Mouse (Mus musculus) bone marrow, adult 2 months (tissue): ENCODE measurements around the gene Galp. TPM values are rescaled to one million over a fixed set of nuclear protein-coding genes. Genes with fewer than 3 reads are reported as not detected.
"Not testable (repeated sequence)": the region's sequence is repeated elsewhere in the genome, so short reads cannot be mapped to it uniquely, and the experiment has no call there.

Experiments used
- H3K27ac ChIP-seq: fragments of 200-500 bp; 2 replicates; pipeline ENCODE4 v1.5.1; 2012; ENCODE audit warnings: low read depth, mild to moderate bottlenecking, control low read depth, inconsistent platforms, low read length; ENCODE audit not compliant: control insufficient read depth, poor library complexity, insufficient read depth
- H3K4me1 ChIP-seq: fragments of 200-500 bp; 2 replicates; pipeline ENCODE4 v1.6.1; 2011; ENCODE audit warnings: low read length; ENCODE audit not compliant: control insufficient read depth, insufficient read depth
- H3K4me3 ChIP-seq: fragments of 200-500 bp; replicated peaks from 2 replicates; pipeline ENCODE3; 2011; ENCODE audit warnings: mild to moderate bottlenecking, low read depth, low read length, control low read depth; ENCODE audit not compliant: control insufficient read depth
- CTCF ChIP-seq: fragments of 200-500 bp; IDR thresholded peaks from 2 replicates; pipeline ENCODE4 v1.5.1; 2011; ENCODE audit warnings: low read length, control low read depth; ENCODE audit not compliant: control insufficient read depth, insufficient read depth
- POLR2A ChIP-seq: fragments of 200-500 bp; IDR thresholded peaks from 2 replicates; pipeline ENCODE4 v1.6.1; 2011; ENCODE audit warnings: low read depth, mild to moderate bottlenecking, control low read depth, low read length, borderline replicate concordance; ENCODE audit not compliant: control insufficient read depth
- WGBS: fragments of 180-500 bp; shearing (Covaris S2); methylation state at CpG from one replicate; pipeline ENCODE4 v1.1.7; 2018; 5-methylcytosine and 5-hydroxymethylcytosine counted together
- polyA plus RNA-seq: library from polyadenylated mRNA; stranded (reverse); fragments of >200 nt; gene quantifications from 2 replicates; pipeline ENCODE4 v1.2.4, GENCODE M21; 2011; ENCODE audit warnings: low replicate concordance; ENCODE audit not compliant: missing spikeins, insufficient read depth, insufficient read length

Galp gene
- polyA plus RNA-seq, 1 experiment = not detected

DNA sequence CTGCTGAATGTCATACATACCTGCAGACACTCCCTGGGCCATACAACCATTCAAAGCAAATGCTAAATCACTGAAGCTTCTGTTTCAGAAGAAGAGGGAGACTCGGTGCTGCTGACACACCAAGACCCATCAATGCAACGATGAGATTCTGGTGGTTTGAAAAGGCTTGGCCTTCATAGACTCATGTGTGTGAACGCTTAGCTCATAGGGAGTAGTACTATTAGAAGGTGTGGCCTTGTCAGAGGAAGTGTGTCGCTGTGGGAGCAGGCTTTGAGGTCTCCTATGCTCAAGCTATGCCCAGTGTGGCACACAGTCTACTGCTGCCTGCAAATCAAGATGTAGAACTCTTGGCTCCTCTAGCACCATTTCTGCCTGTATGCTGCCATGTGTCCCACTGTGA, 60.5 kb downstream of the Galp start:
- WGBS = 74% methylated on average over 4 of the region's 4 CpGs

DNA sequence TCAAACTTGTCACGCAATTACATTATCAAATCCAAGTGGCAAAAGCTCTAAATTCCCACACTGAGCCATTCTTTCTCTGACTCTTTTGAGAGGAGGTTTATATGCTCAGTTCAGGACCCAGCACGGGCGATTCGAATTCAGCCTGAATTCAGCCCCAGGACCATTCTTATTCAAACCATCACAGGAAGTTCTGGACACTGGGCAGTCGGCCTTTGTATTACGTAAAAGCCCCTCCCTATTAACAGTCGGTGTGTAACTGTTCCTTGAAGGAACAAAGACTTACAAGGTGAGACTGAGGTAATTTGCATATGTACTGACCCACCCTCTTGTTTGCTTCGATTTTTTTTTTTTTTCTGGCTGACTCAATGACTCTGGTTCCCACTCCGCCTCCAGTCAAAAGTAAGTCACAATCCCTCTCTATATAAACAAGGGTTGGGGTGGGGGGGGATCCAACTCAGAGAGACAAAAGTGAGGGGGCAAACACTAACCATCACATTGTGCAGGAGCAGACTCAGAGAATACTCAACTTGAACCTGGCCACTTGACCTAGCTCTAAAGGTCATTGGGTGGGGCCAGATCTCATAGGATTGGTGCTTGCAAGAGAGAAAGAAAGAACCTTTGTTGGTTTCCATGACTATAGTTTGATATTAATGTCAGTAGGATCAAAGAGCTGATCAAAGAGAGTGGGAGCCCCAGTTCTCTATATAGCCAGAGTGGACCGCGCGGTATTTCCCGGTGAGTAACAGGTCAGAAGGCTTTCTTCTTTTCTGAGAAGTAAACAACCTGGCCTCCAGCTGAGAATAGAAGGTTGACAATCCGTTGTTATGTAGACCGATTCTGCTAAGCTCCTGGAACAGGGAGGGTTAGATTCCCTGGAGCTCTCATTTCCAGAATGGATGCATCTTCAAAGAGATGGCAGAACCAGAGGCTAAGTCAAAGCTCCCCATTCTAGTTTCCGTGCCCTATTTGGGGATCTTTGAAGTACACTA, 61.6 kb downstream of the Galp start:
- TF ChIP-seq POLR2A (no peak), CTCF (no peak)
- WGBS = 42% methylated on average over 16 of the region's 16 CpGs
- Histone ChIP-seq H3K4me1 (no peaks in the 10 kb centered on the region), H3K27ac (no peak overlapping the region), H3K4me3 (no peak overlapping the region)

More for the DNA sequence above, 60.5 kb downstream of the Galp start:
- H3K27ac ChIP-seq = no peak overlapping the region
- H3K4me1 ChIP-seq = no peaks in the 10 kb centered on the region
- H3K4me3 ChIP-seq = no peak overlapping the region
- TF ChIP-seq POLR2A (no peak), CTCF (no peak)

DNA sequence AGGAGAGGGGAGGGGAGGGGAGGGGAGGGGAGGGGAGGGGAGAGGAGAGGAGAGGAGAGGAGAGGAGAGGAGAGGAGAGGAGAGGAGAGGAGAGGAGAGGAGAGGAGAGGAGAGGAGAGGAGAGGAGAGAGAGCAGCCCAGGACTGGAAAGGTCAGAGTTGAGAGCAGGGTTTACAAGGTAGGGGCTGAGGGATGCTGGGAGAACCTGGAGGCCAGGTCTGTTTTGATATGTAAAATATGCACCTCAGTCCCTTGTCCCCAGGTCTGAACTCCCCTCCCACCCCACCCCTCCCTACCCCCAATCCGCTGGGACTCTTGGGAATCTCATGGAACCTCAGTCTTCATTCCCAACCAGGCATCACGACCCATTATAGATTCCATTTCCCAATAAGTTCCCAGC, 63.1 kb downstream of the Galp start:
- 60% methylated on average over 2 of the region's 2 CpGs for WGBS
- not testable (repeated sequence) for H3K4me1 ChIP-seq, H3K27ac ChIP-seq

DNA sequence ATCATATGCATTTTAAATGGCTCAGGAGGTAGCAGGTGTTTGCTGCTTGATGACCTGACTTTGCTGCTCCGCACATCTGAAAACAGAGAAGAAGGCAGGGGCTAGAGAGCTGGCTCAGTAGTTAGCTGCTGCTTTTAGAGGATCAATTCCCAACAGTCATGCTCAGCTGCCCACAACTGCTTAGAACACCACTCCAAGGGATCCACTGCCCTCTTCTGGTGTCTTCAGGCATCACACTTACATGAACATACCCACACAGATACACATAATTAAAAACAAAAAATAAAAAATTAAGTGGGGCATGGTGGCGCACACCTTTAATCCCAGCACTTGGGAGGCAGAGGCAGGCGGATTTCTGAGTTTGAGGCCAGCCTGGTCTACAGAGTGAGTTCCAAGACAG, 65.2 kb downstream of the Galp start:
- Histone ChIP-seq H3K27ac (no peak overlapping the region), H3K4me3 (no peak overlapping the region), H3K4me1 (no peaks in the 10 kb centered on the region)
- TF ChIP-seq CTCF (no peak), POLR2A (no peak)
- WGBS = 74% methylated on average over 3 of the region's 3 CpGs

More for the DNA sequence above, 63.1 kb downstream of the Galp start:
- H3K4me3 ChIP-seq = not testable (repeated sequence)

DNA sequence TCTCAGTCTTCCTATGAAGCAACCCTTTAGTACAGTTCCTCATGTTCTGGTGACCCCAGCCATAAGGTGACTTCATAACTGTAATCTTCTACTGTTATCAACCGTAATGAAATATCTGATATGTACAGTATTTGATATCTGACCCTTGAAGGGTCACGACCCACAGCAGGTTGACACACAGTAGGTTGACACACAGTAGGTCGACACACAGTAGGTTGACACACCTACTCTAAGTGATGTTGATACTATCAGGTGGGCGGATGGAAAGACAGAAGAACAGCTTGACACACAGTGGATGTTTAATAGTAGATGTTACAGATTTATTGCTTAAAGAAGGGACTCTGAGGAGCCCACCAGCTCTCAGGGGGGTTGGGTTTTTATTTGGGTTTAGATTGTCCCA, 66.1 kb downstream of the Galp start:
- no peaks in the 10 kb centered on the region for H3K4me1 ChIP-seq
- H3K4me3 ChIP-seq = no peak overlapping the region
- 70% methylated on average over 4 of the region's 4 CpGs for WGBS
- no peak overlapping the region for H3K27ac ChIP-seq
- no peak for TF ChIP-seq POLR2A
- no peak for TF ChIP-seq CTCF

DNA sequence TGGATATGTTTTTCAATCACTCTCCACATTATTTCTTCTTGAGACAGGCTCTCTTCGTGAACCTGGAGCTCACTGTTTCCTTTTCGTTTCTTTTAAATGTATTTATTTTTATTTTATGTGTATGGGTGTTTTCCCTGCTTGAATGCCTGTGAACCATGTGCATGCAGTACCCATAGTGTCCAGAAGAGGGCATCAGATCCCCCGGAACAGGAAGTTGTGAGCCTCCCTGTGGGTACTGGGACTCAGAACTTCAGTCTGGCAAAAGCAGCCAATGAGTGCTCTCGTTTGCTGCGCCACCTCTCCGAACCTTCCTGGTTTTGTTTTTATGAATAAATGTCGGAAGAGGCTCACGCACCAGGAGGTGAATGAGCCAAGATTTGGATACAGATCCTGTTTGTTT, 68.8 kb downstream of the Galp start:
- 61% methylated on average over 8 of the region's 8 CpGs for WGBS
- TF ChIP-seq POLR2A = no peak
- TF ChIP-seq CTCF = peak; percentile 62
- Histone ChIP-seq H3K4me3 (no peak overlapping the region), H3K27ac (no peak overlapping the region), H3K4me1 (no peaks in the 10 kb centered on the region)

Other genes starting within 250 kb of the Galp start
- not detected in 2 replicates for gene Vmn1r65, start 186.1 kb upstream of the Galp start, polyA plus RNA-seq
- gene Nlrp4c, start 151.9 kb upstream of the Galp start, polyA plus RNA-seq = not detected in 2 replicates
- 15.3 and 38.1 TPM in 2 replicates for gene Zfp787, start 41.1 kb upstream of the Galp start, polyA plus RNA-seq
- 9.5 and 14.9 TPM in 2 replicates for gene Zfp444, start 24.9 kb upstream of the Galp start, polyA plus RNA-seq
- gene Zscan5b, start 25.2 kb downstream of the Galp start, polyA plus RNA-seq = not detected in 2 replicates
- not detected in 2 replicates for gene Epp13, start 55.6 kb downstream of the Galp start, polyA plus RNA-seq
- gene Zfp667, start 89.5 kb downstream of the Galp start, polyA plus RNA-seq = 1.2 TPM in 1 of 2 replicates, not detected in the other
- gene Zfp583, start 134.2 kb downstream of the Galp start, polyA plus RNA-seq = 1.0 TPM in 1 of 2 replicates, not detected in the other
- not detected in 2 replicates for gene Gm3854, start 146.7 kb downstream of the Galp start, polyA plus RNA-seq
- 0.45 and 1.0 TPM in 2 replicates for gene Zfp78, start 166.2 kb downstream of the Galp start, polyA plus RNA-seq
- 1.2 and 3.0 TPM in 2 replicates for gene Zfp28, start 186.2 kb downstream of the Galp start, polyA plus RNA-seq
- gene Smim17, start 201.6 kb downstream of the Galp start, polyA plus RNA-seq = not detected in 2 replicates
- not detected in 2 replicates for gene Gm20715, start 213.2 kb downstream of the Galp start, polyA plus RNA-seq
- not detected in 2 replicates for gene Olfr1344, start 241.6 kb downstream of the Galp start, polyA plus RNA-seq